Mouse (Mus musculus) liver, embryonic 12.5 days (tissue): Measurements from ENCODE around the gene Mmp19. TPM values are rescaled to one million over a fixed set of nuclear protein-coding genes. Genes with fewer than 3 reads are reported as not detected.
A peak's percentile ranks its signal among the peaks of the same experiment; 100 is the strongest.

ENCODE experiments used
- ATAC-seq: fragments of 200-750 bp; cut with Nextera tagmentation; 2 replicates; pipeline ENCODE4 v1.8.0; 2017; ENCODE audit warnings: moderate number of reproducible peaks, mild to moderate bottlenecking, moderate library complexity
- H3K27ac ChIP-seq: fragments of 300-500 bp; sonication (generic); 2 replicates; pipeline ENCODE4 v1.5.1; 2016; ENCODE audit warnings: mild to moderate bottlenecking
- H3K27me3 ChIP-seq: fragments of 300-500 bp; sonication (generic); replicated peaks from 2 replicates; pipeline ENCODE4 v1.6.1; 2016; ENCODE audit warnings: mild to moderate bottlenecking, moderate library complexity
- H3K36me3 ChIP-seq: fragments of 300-500 bp; sonication (generic); 2 replicates; pipeline ENCODE4 v1.6.1; 2016; ENCODE audit warnings: mild to moderate bottlenecking, moderate library complexity
- H3K4me1 ChIP-seq: fragments of 300-500 bp; sonication (generic); 2 replicates; pipeline ENCODE4 v1.6.1; 2016
- H3K4me2 ChIP-seq: fragments of 300-500 bp; sonication (generic); 2 replicates; pipeline ENCODE4 v1.6.1; 2016; ENCODE audit warnings: mild to moderate bottlenecking, moderate library complexity
- H3K4me3 ChIP-seq: fragments of 300-500 bp; sonication (generic); 2 replicates; pipeline ENCODE4 v1.5.1; 2016; ENCODE audit warnings: mild to moderate bottlenecking, moderate library complexity
- H3K9ac ChIP-seq: fragments of 300-500 bp; sonication (generic); 2 replicates; pipeline ENCODE4 v1.6.1; 2016; ENCODE audit warnings: mild to moderate bottlenecking, moderate library complexity
- H3K9me3 ChIP-seq: fragments of 300-500 bp; sonication (generic); replicated peaks from 2 replicates; pipeline ENCODE4 v1.6.1; 2016; ENCODE audit warnings: mild to moderate bottlenecking, moderate library complexity
- WGBS: fragments of 180-500 bp; shearing (Covaris S2); methylation state at CpG from one replicate; pipeline ENCODE4 v1.1.7; 2016; ENCODE audit not compliant: insufficient replicate concordance; 5-methylcytosine and 5-hydroxymethylcytosine counted together
- polyA plus RNA-seq: library from polyadenylated mRNA; unstranded; fragments of >200 nt; fragmentation: Nextera tagmentation; extraction: Ambion mirVana; gene quantifications from 2 replicates; pipeline ENCODE4 v1.2.1, GENCODE M21; 2016

Gene Mmp19
- polyA plus RNA-seq, 1 experiment from 2014 or later: 6.8 TPM

- no peak overlapping the region for H3K9ac ChIP-seq
- no peak overlapping the region for H3K27ac ChIP-seq
- no peaks in the 10 kb centered on the region for H3K27me3 ChIP-seq
- WGBS: 43% methylated on average over 2 of the region's 2 CpGs
- peaks cover 7% of the 10 kb centered on the region for H3K4me1 ChIP-seq
- ATAC-seq: 0 out of 2 replicates have a peak, but pooled peaks have one; percentile 37
- H3K4me3 ChIP-seq: no peak overlapping the region
- H3K36me3 ChIP-seq: no peaks in the 10 kb centered on the region
- no peak overlapping the region for H3K4me2 ChIP-seq
- H3K9me3 ChIP-seq: no peaks in the 10 kb centered on the region
Observed at GRCm38 (mm10) chr10:128772895-128773294, 17.8 kb upstream of the Mmp19 start.

DNA sequence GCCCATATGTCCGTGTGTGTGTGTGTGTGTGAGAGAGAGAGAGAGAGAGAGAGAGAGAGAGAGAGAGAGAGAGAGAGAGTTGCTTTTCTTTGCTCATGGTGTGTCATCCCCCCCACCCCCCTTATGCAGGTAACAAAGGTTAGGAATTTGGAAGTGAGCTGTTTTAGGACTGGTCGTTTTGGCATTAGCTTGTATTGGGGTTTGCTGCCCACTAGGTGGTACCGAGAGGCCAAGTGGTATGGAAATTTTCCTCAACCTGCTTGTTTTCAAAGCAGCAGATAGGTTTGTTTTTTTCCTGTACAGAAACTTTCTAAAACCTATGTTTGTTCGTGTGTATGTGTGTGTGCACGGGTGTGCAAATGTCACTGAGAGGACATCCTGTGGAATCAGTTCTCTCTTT lies 17.0 kb upstream of the Mmp19 start:
- Histone ChIP-seq H3K36me3 (no peaks in the 10 kb centered on the region), H3K4me1 (peaks cover 7% of the 10 kb centered on the region), H3K27ac (no peak overlapping the region), H3K27me3 (no peaks in the 10 kb centered on the region), H3K4me2 (no peak overlapping the region), H3K9ac (no peak overlapping the region), H3K4me3 (no peak overlapping the region), H3K9me3 (no peaks in the 10 kb centered on the region)
- 23% methylated on average over 5 of the region's 5 CpGs for WGBS
- no peak for ATAC-seq

GRCm38 (mm10) chr10:128778441-128778840 lies 12.3 kb upstream of the Mmp19 start:
- Histone ChIP-seq H3K27me3 (no peaks in the 10 kb centered on the region), H3K27ac (peak overlapping the region; percentile 47; the same call in 1 of the 2 replicates)
- WGBS: 81% methylated on average over 2 of the region's 2 CpGs

DNA sequence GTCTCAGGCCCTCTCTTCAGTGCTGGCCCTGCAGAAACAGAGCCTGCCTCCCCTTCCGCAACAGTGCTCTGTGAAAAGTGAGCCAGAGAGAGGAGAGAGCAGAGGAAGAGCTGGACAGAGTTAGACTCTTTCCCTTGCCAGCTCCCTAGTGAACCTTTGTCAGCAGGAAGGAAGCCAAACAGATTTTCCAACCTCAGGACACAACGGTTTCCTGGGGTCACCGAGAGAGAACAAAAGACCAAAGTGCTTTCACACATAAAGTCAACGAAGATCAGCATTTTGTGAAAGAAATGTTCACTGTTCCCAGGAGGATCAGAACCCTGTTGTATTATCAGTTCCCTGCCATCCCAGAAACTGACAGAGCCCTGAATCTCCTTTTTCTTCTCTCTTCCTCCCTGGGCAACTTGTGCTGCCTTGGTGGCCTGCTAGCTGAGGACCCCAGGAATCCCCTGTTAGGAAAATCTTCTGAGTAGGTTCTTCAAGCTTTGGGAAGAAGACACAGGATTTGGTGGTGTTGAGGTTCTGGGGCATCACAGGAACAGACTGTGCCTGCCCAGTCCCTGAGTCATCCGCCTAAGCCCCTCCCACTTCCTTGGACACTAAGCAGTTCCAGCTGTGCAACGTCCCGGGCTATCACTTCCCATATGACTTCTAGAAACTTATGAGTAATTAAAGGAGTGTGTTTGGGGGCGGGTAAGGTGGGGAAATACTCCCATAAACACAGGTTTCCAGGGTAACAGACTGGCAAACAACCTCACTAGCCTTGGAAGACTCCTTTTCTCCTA lies 11.5 kb upstream of the Mmp19 start:
- H3K9me3 ChIP-seq: peaks cover 10% of the 10 kb centered on the region
- H3K27me3 ChIP-seq: no peaks in the 10 kb centered on the region
- 19% methylated on average over 8 of the region's 8 CpGs for WGBS
- H3K27ac ChIP-seq: peak overlapping the region; percentile 47
- no peak overlapping the region for H3K9ac ChIP-seq
- H3K36me3 ChIP-seq: peaks cover 2% of the 10 kb centered on the region; the same call in 1 of the 2 replicates
- no peak overlapping the region for H3K4me2 ChIP-seq
- H3K4me1 ChIP-seq: peaks cover 16% of the 10 kb centered on the region; the same call in 1 of the 2 replicates
- H3K4me3 ChIP-seq: no peak overlapping the region
- ATAC-seq: peak; percentile 71; the same call in 1 of the 2 replicates

More at GRCm38 (mm10) chr10:128778441-128778840, 12.3 kb upstream of the Mmp19 start:
- H3K4me2 ChIP-seq: no peak overlapping the region
- peaks cover 18% of the 10 kb centered on the region for H3K4me1 ChIP-seq
- H3K4me3 ChIP-seq: no peak overlapping the region
- ATAC-seq: no peak
- no peak overlapping the region for H3K9ac ChIP-seq
- H3K9me3 ChIP-seq: peaks cover 3% of the 10 kb centered on the region; the same call in 1 of the 2 replicates
- no peaks in the 10 kb centered on the region for H3K36me3 ChIP-seq

DNA sequence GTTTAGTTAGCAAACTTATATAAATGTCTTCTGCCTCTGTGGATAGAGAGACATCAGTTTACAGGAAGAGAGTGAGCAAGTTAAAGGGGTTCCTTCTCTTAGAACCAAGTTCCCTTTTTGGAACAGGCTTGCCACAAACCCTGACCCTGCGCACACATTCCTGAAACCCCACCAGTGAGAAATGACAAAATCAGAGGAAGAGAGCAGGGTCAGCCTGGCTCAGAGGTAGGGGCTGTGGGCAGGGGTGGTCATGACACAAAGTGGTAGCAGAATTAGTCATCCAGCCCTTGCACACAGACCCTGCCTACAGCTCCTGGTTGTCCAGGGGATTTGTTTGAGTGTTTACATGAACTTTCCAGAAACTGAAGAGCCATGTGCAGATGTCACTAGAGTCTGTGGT lies 10.5 kb upstream of the Mmp19 start:
- ATAC-seq: no peak
- WGBS: 41% methylated on average over 1 of the region's 1 CpGs
- H3K27me3 ChIP-seq: no peaks in the 10 kb centered on the region
- H3K9me3 ChIP-seq: peaks cover 12% of the 10 kb centered on the region
- H3K27ac ChIP-seq: 0 out of 2 replicates have a peak overlapping the region, but pooled peaks have one; percentile 14
- H3K9ac ChIP-seq: no peak overlapping the region
- no peak overlapping the region for H3K4me2 ChIP-seq
- peaks cover 3% of the 10 kb centered on the region; the same call in 1 of the 2 replicates for H3K36me3 ChIP-seq
- H3K4me3 ChIP-seq: no peak overlapping the region
- H3K4me1 ChIP-seq: peaks cover 16% of the 10 kb centered on the region; the same call in 1 of the 2 replicates

DNA sequence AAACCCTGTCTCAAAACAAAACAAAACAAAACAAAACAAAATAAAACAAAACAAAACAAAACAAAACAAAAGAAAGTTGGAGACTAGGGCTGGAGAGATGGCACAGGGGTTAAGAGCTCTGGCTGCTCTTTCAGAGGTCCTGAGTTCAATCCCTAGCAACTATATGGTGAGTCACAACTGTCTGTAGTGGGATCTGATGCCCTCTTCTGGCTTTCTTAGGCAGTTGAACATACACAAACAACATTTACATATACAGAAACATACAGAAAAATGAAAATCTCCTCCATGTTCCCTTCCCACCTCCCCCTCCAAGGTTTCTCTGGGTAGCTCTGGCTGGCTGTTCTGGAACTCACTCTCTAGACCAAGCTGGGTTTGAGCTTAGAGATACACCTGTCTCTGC lies 1.3 kb downstream of the Mmp19 start:
- Histone ChIP-seq H3K4me2 (no peak overlapping the region), H3K27me3 (0 out of 2 replicates have a peak, but pooled peaks cover 5% of the 10 kb centered on the region), H3K4me3 (no peak overlapping the region), H3K9me3 (no peaks in the 10 kb centered on the region), H3K4me1 (peaks cover 3% of the 10 kb centered on the region), H3K9ac (no peak overlapping the region), H3K36me3 (peaks cover 4% of the 10 kb centered on the region; the same call in 1 of the 2 replicates), H3K27ac (no peak overlapping the region)
- ATAC-seq: no peak

- ATAC-seq: no peak
- 79% methylated on average over 1 of the region's 1 CpGs for WGBS
- Histone ChIP-seq H3K36me3 (peaks cover 4% of the 10 kb centered on the region; the same call in 1 of the 2 replicates), H3K27ac (no peak overlapping the region), H3K4me3 (no peak overlapping the region), H3K9ac (no peak overlapping the region), H3K4me1 (peaks cover 3% of the 10 kb centered on the region), H3K4me2 (no peak overlapping the region), H3K9me3 (no peaks in the 10 kb centered on the region), H3K27me3 (0 out of 2 replicates have a peak, but pooled peaks cover 5% of the 10 kb centered on the region)
Observed at GRCm38 (mm10) chr10:128793258-128793657, 2.5 kb downstream of the Mmp19 start.

DNA sequence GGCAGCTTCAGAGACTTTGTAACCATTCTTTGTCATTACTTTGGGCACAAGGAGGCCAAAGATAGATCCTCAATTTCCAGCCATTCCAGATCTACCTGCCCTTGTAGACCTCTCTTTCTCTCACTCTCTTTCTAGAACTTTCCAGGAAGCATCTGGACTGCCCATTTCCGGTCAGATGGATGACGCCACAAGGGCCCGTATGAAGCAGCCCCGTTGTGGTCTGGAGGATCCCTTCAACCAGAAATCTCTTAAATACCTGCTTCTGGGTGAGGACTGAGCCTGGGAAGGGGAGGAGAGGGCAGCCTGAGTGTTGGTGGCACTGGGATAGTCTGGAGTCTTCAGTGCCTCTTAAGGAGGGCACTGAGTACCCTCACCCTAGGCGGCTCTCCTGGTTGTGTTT lies 3.7 kb downstream of the Mmp19 start:
- H3K4me2 ChIP-seq: no peak overlapping the region
- no peak overlapping the region for H3K27ac ChIP-seq
- H3K36me3 ChIP-seq: peaks cover 10% of the 10 kb centered on the region
- 0 out of 2 replicates have a peak, but pooled peaks cover 5% of the 10 kb centered on the region for H3K27me3 ChIP-seq
- H3K4me1 ChIP-seq: peaks cover 3% of the 10 kb centered on the region
- H3K9ac ChIP-seq: no peak overlapping the region
- H3K9me3 ChIP-seq: no peaks in the 10 kb centered on the region
- WGBS: 63% methylated on average over 5 of the region's 5 CpGs
- ATAC-seq: no peak
- H3K4me3 ChIP-seq: no peak overlapping the region

DNA sequence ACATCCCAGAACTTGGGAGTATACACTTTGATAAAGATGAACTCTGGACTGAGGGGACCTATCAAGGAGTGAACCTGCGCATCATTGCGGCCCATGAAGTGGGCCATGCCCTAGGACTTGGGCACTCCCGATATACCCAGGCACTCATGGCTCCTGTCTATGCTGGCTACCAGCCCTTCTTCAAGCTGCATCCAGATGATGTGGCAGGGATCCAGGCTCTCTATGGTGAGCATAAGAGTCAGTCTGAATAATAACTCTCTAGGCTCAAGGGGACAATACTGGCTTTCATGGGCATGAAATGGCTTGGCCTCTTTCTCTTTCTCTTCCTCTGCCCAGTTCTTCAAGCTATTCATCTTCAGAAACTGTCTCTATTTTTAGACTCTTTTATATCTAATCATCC lies 4.9 kb downstream of the Mmp19 start:
- no peak overlapping the region for H3K4me3 ChIP-seq
- WGBS: 94% methylated on average over 3 of the region's 3 CpGs
- peaks cover 3% of the 10 kb centered on the region for H3K4me1 ChIP-seq
- no peak overlapping the region for H3K4me2 ChIP-seq
- no peak overlapping the region for H3K9ac ChIP-seq
- peaks cover 21% of the 10 kb centered on the region for H3K36me3 ChIP-seq
- no peaks in the 10 kb centered on the region for H3K9me3 ChIP-seq
- H3K27ac ChIP-seq: no peak overlapping the region
- 0 out of 2 replicates have a peak, but pooled peaks cover 5% of the 10 kb centered on the region for H3K27me3 ChIP-seq
- ATAC-seq: no peak

GRCm38 (mm10) chr10:128798676-128799075 lies 8.0 kb downstream of the Mmp19 start:
- no peak overlapping the region for H3K9ac ChIP-seq
- no peak overlapping the region for H3K27ac ChIP-seq
- H3K4me2 ChIP-seq: no peak overlapping the region
- no peaks in the 10 kb centered on the region for H3K9me3 ChIP-seq
- no peak for ATAC-seq
- H3K36me3 ChIP-seq: peaks cover 26% of the 10 kb centered on the region
- 77% methylated on average over 8 of the region's 8 CpGs for WGBS
- peaks cover 12% of the 10 kb centered on the region for H3K4me1 ChIP-seq
- peaks cover 8% of the 10 kb centered on the region for H3K27me3 ChIP-seq
- H3K4me3 ChIP-seq: no peak overlapping the region

DNA sequence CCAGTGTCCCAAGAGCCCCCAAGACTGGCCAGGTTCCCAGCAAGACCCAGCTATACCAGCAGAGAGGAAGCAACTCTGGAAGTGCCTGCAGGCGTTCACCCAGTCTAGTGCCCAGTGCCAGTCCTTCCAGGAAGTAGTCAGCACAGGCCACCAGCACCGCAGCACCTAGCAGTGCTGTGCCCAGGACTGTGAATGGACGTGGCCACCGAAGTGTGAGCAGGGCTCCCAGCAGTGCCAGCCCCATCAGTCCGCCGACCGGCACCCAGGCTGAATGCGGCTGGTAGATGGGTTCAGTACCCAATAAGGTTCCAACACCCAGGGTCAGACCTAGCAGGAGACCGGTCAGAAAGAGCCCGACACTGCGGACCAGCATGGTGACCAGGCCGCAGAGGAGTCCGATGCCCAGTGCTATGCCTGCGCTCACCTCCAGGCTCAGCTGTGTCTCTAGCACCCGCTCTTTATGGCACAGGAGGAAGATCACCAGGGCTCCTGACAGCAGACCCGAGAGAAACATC lies 11.3 kb downstream of the Mmp19 start:
- Histone ChIP-seq H3K27ac (no peak overlapping the region), H3K36me3 (peaks cover 25% of the 10 kb centered on the region), H3K27me3 (peaks cover 4% of the 10 kb centered on the region), H3K4me3 (no peak overlapping the region), H3K4me2 (no peak overlapping the region), H3K9ac (no peak overlapping the region), H3K4me1 (peaks cover 30% of the 10 kb centered on the region), H3K9me3 (no peaks in the 10 kb centered on the region)
- 88% methylated on average over 16 of the region's 16 CpGs for whole genome bisulfite sequencing
- ATAC-seq: no peak

DNA sequence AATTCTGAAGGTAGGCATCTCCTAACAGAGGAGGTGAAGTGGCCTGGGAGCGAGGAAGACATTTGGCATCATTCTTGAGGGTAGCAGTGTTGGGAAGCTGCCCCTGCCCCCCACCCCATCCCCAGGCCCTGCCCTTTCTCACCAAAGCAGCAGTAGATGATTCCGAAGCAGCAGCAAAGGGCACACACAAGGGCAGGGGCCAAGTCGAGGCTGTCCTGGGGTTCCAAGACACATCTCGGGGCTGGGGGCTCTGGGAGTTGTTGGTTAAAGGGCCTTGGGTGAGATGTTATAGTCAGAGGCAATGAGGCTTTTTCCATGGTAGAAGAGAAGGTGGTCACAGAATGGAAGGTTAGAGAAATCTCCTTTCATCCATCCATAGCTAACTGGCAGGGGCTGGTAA lies 12.2 kb downstream of the Mmp19 start:
- Histone ChIP-seq H3K9ac (no peak overlapping the region), H3K9me3 (no peaks in the 10 kb centered on the region), H3K4me3 (peak overlapping the region; percentile 82; the same call in 1 of the 2 replicates), H3K27ac (peak overlapping the region; percentile 93; the same call in 1 of the 2 replicates), H3K4me1 (peaks cover 39% of the 10 kb centered on the region), H3K36me3 (peaks cover 33% of the 10 kb centered on the region), H3K27me3 (peaks cover 4% of the 10 kb centered on the region), H3K4me2 (peak overlapping the region; percentile 94)
- ATAC-seq: no peak
- 61% methylated on average over 4 of the region's 4 CpGs for WGBS
